Comparison of ENCODE assay signal across 31 mouse cellular contexts in the genomic region with DNA sequence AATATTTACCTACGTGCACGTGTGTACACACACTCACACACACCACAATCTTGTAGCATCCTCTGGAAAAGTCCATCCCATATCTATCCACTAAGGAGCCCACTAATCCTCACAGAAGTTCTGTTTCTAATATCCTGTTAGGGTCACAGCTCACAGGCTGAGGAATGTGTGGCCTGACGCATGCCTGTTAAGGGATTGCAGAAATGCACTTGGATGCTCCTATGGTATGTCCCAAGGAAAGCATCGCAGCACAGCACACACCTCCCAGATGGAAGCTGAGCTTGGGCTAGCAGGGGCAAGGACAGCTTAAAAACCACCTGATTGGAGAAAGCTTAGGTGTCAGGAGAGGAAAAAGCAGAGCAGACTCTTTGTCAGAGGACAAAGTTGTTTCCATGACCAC.
A peak's percentile ranks its signal among the peaks of the same experiment; 100 is the strongest.
DNase-seq lines count a peak whose midpoint lies in the region; ATAC-seq and TF ChIP-seq lines count a peak whose summit lies in the region.
"Had no signal": no experiment of that assay in that cellular context is flagged by ENCODE, and none has a peak within 500 bp of the region (broad histone marks: within the 10 kb centered on the region; RNA-seq: fewer than 3 reads in every experiment).

No protein-coding gene starts in this region.

- H3K27me3 ChIP-seq in forebrain, embryonic 10.5 days (ENCODE audit: poor library complexity, severe bottlenecking): no peaks in the 10 kb centered on the region
- H3K27me3 ChIP-seq in forebrain, postnatal 0 days (ENCODE audit: insufficient read depth, low read length): no peaks in the 10 kb centered on the region
- H3K27me3 ChIP-seq: embryonic facial prominence, embryonic 12.5 days; forebrain, embryonic 15.5 days; heart, embryonic 12.5 days; hindbrain, embryonic 13.5 days; neural tube, embryonic 13.5 days; stomach, embryonic 15.5 days had no signal

- H3K4me2 ChIP-seq in forebrain, postnatal 0 days (ENCODE audit: low read depth): no peak overlapping the region
- H3K4me2 ChIP-seq: embryonic facial prominence, embryonic 12.5 days; forebrain, embryonic 15.5 days; heart, embryonic 12.5 days; hindbrain, embryonic 13.5 days; midbrain, embryonic 11.5 days; neural tube, embryonic 13.5 days; stomach, embryonic 15.5 days had no signal

- no peak for DNase-seq in forebrain, embryonic 10.5 days (ENCODE audit: extremely low spot score, low spot score)
- DNase-seq in forebrain, postnatal 0 days: no peak
- peak; percentile 53 for DNase-seq in Muller cell, postnatal 12 days (ENCODE audit: inconsistent ontology term)
- peak; percentile 7 for DNase-seq in embryo, embryonic 9.5 days (ENCODE audit: extremely low spot score)
- no peak for DNase-seq in neural tube, embryonic 10.5 days (ENCODE audit: extremely low spot score, low spot score)
- DNase-seq in layer of hippocampus, adult 11-12 months (ENCODE audit: low spot score): no peak
- DNase-seq: adrenal gland, adult 2 months; adrenal gland, postnatal 36 days; cerebellum, adult 2 months; cerebellum, postnatal 36 days; heart, adult 2 months; heart, postnatal 4 days; kidney, adult 9 months; layer of hippocampus, postnatal 36 days; liver; lung, adult 2 months; retina, postnatal 1 day; right cerebral cortex, postnatal 14 days; thymus, postnatal 14 days had no signal

- H3K4me3 ChIP-seq in forebrain, embryonic 10.5 days: no peak overlapping the region
- H3K4me3 ChIP-seq in forebrain, postnatal 0 days (ENCODE audit: low read depth, low read length): no peak overlapping the region
- no peak overlapping the region for H3K4me3 ChIP-seq in olfactory bulb, adult 2 months (ENCODE audit: insufficient read depth, low read depth, low read length)
- H3K4me3 ChIP-seq: embryonic facial prominence, embryonic 12.5 days; forebrain, embryonic 15.5 days; heart, adult 2 months; heart, embryonic 12.5 days; hindbrain, embryonic 13.5 days; myocyte; neural tube, embryonic 13.5 days; stomach, embryonic 15.5 days had no signal

- no peaks in the 10 kb centered on the region for H3K36me3 ChIP-seq in forebrain, embryonic 10.5 days (replicated peaks)
- H3K36me3 ChIP-seq in forebrain, postnatal 0 days (ENCODE audit: insufficient read depth): no peaks in the 10 kb centered on the region
- H3K36me3 ChIP-seq: embryonic facial prominence, embryonic 12.5 days; forebrain, embryonic 15.5 days; heart, embryonic 12.5 days; hindbrain, embryonic 13.5 days; neural tube, embryonic 13.5 days; stomach, embryonic 15.5 days had no signal

- peak overlapping the region; percentile 6; the same call in 1 of the 2 replicates for H3K27ac ChIP-seq in forebrain, embryonic 10.5 days
- no peak overlapping the region for H3K27ac ChIP-seq in forebrain, postnatal 0 days (ENCODE audit: low read depth, low read length)
- H3K27ac ChIP-seq in olfactory bulb, adult 2 months (ENCODE audit: insufficient read depth, low read depth, low read length): peak overlapping the region; percentile 16
- H3K27ac ChIP-seq: embryonic facial prominence, embryonic 12.5 days; forebrain, embryonic 15.5 days; heart, adult 2 months; hindbrain, embryonic 13.5 days; liver, embryonic 14.5 days; neural tube, embryonic 13.5 days; stomach, embryonic 15.5 days had no signal

- TF ChIP-seq POLR2A in olfactory bulb, adult 2 months (IDR thresholded peaks at IDR 0.05; ENCODE audit: insufficient read depth, low read depth, low read length): no peak

- H3K4me1 ChIP-seq in forebrain, embryonic 10.5 days: peaks cover 16% of the 10 kb centered on the region; the same call in 1 of the 2 replicates
- H3K4me1 ChIP-seq in forebrain, postnatal 0 days (ENCODE audit: insufficient read depth): no peaks in the 10 kb centered on the region
- peaks cover 24% of the 10 kb centered on the region for H3K4me1 ChIP-seq in olfactory bulb, adult 2 months (ENCODE audit: control insufficient read depth, insufficient read depth, low read length)
- H3K4me1 ChIP-seq: forebrain, embryonic 15.5 days; hindbrain, embryonic 13.5 days; neural tube, embryonic 13.5 days; stomach, embryonic 15.5 days had no signal

- no peak for ATAC-seq in forebrain, postnatal 0 days
- ATAC-seq: forebrain, embryonic 15.5 days; intestine, postnatal 0 days; midbrain, embryonic 16.5 days had no signal

- no peak for TF ChIP-seq CTCF in forebrain, postnatal 0 days (IDR thresholded peaks at IDR 0.05; ENCODE audit: low read depth)
- TF ChIP-seq CTCF in olfactory bulb, adult 2 months (IDR thresholded peaks at IDR 0.05; ENCODE audit: insufficient read depth, low read depth, low read length): no peak

- WGBS in forebrain, embryonic 10.5 days: 77% methylated on average over 4 of the region's 4 CpGs
- 80% methylated on average over 4 of the region's 4 CpGs for WGBS in forebrain, postnatal 0 days
- WGBS in olfactory bulb, adult 2 months: 83% methylated on average over 4 of the region's 4 CpGs

- no peaks in the 10 kb centered on the region for H3K9me3 ChIP-seq in forebrain, embryonic 10.5 days
- no peaks in the 10 kb centered on the region for H3K9me3 ChIP-seq in forebrain, postnatal 0 days (ENCODE audit: low read length)
- H3K9me3 ChIP-seq: forebrain, embryonic 15.5 days; heart, embryonic 12.5 days; hindbrain, embryonic 13.5 days; neural tube, embryonic 13.5 days; stomach, embryonic 15.5 days had no signal

- H3K9ac ChIP-seq in forebrain, postnatal 0 days: no peak overlapping the region
- H3K9ac ChIP-seq: embryonic facial prominence, embryonic 12.5 days; forebrain, embryonic 15.5 days; heart, embryonic 12.5 days; hindbrain, embryonic 13.5 days; liver, embryonic 14.5 days; neural tube, embryonic 13.5 days; stomach, embryonic 15.5 days had no signal

Comparison
In these comparisons a context has a peak if more than half of its experiments do, and no peak if none do; other contexts are left out.
1. DNase-seq: peak in Muller cell, postnatal 12 days (single experiment) and embryo, embryonic 9.5 days (single experiment); none in forebrain, embryonic 10.5 days (single experiment), forebrain, postnatal 0 days (single experiment), neural tube, embryonic 10.5 days (single experiment) and layer of hippocampus, adult 11-12 months (single experiment).